Mouse (Mus musculus) bone marrow, adult 2 months (tissue): ENCODE data around the gene Kidins220. TPM values are rescaled to one million over a fixed set of nuclear protein-coding genes. Genes with fewer than 3 reads are reported as not detected.

Experiments used
- H3K27ac ChIP-seq: fragments of 200-500 bp; 2 replicates; pipeline ENCODE4 v1.5.1; 2012; ENCODE audit warnings: low read depth, mild to moderate bottlenecking, control low read depth, inconsistent platforms, low read length; ENCODE audit not compliant: control insufficient read depth, poor library complexity, insufficient read depth
- H3K4me1 ChIP-seq: fragments of 200-500 bp; 2 replicates; pipeline ENCODE4 v1.6.1; 2011; ENCODE audit warnings: low read length; ENCODE audit not compliant: control insufficient read depth, insufficient read depth
- H3K4me3 ChIP-seq: fragments of 200-500 bp; replicated peaks from 2 replicates; pipeline ENCODE3; 2011; ENCODE audit warnings: mild to moderate bottlenecking, low read depth, low read length, control low read depth; ENCODE audit not compliant: control insufficient read depth
- CTCF ChIP-seq: fragments of 200-500 bp; IDR thresholded peaks from 2 replicates; pipeline ENCODE4 v1.5.1; 2011; ENCODE audit warnings: low read length, control low read depth; ENCODE audit not compliant: control insufficient read depth, insufficient read depth
- POLR2A ChIP-seq: fragments of 200-500 bp; IDR thresholded peaks from 2 replicates; pipeline ENCODE4 v1.6.1; 2011; ENCODE audit warnings: low read depth, mild to moderate bottlenecking, control low read depth, low read length, borderline replicate concordance; ENCODE audit not compliant: control insufficient read depth
- WGBS: fragments of 180-500 bp; shearing (Covaris S2); methylation state at CpG from one replicate; pipeline ENCODE4 v1.1.7; 2018; 5-methylcytosine and 5-hydroxymethylcytosine counted together
- polyA plus RNA-seq: library from polyadenylated mRNA; stranded (reverse); fragments of >200 nt; gene quantifications from 2 replicates; pipeline ENCODE4 v1.2.4, GENCODE M21; 2011; ENCODE audit warnings: low replicate concordance; ENCODE audit not compliant: missing spikeins, insufficient read depth, insufficient read length

Kidins220 gene
- polyA plus RNA-seq, result 10.4 and 33.2 TPM in 2 replicates

GRCm38 (mm10) chr12:24974446-24975114 is at the start of gene Kidins220:
Gene Kidins220, plus strand, starts transcription at chr12:24974925.
- Histone ChIP-seq H3K27ac (peak within 1 kb of the TSS; percentile 79), H3K4me1 (peaks cover 2% of the 10 kb centered on the region), H3K4me3 (peak within 1 kb of the TSS; percentile 78)
- TF ChIP-seq POLR2A, result peak; percentile 97
- TF ChIP-seq CTCF, result peak; percentile 33; the same call in 1 of the 2 replicates
- WGBS, result 13% methylated on average over 29 of the region's 29 CpGs

- TF ChIP-seq POLR2A (no peak), CTCF (no peak)
- WGBS, result 85% methylated on average over 5 of the region's 5 CpGs
- Histone ChIP-seq H3K4me1 (peaks cover 1% of the 10 kb centered on the region; the same call in 1 of the 2 replicates), H3K4me3 (no peak overlapping the region), H3K27ac (no peak overlapping the region)
These were observed 49.4 kb upstream of the Kidins220 start for GRCm38 (mm10) chr12:24925276-24925675.

- no peak for TF ChIP-seq CTCF
- Histone ChIP-seq H3K4me1 (peaks cover 1% of the 10 kb centered on the region; the same call in 1 of the 2 replicates), H3K27ac (no peak overlapping the region), H3K4me3 (no peak overlapping the region)
- 81% methylated on average over 4 of the region's 4 CpGs for WGBS
These were observed 49.0 kb upstream of the Kidins220 start for GRCm38 (mm10) chr12:24925684-24926083.

- no peak overlapping the region for H3K4me3 ChIP-seq
- H3K4me1 ChIP-seq, result peaks cover 3% of the 10 kb centered on the region; the same call in 1 of the 2 replicates
- no peak overlapping the region for H3K27ac ChIP-seq
- 90% methylated on average over 18 of the region's 18 CpGs for WGBS
- TF ChIP-seq CTCF (no peak), POLR2A (no peak)
These were observed 46.5 kb upstream of the Kidins220 start for GRCm38 (mm10) chr12:24928051-24928748.

- WGBS, result 92% methylated on average over 7 of the region's 7 CpGs
- Histone ChIP-seq H3K27ac (no peak overlapping the region), H3K4me3 (no peak overlapping the region), H3K4me1 (peaks cover 1% of the 10 kb centered on the region; the same call in 1 of the 2 replicates)
- no peak for TF ChIP-seq POLR2A
- TF ChIP-seq CTCF, result no peak
These were observed 45.7 kb upstream of the Kidins220 start for GRCm38 (mm10) chr12:24929043-24929442.

- 82% methylated on average over 3 of the region's 3 CpGs for WGBS
These were observed 44.0 kb upstream of the Kidins220 start for GRCm38 (mm10) chr12:24930760-24931159.

GRCm38 (mm10) chr12:24932120-24932519 is 42.6 kb upstream of the Kidins220 start:
- TF ChIP-seq CTCF, result no peak
- TF ChIP-seq POLR2A, result no peak
- WGBS, result 90% methylated on average over 6 of the region's 6 CpGs
- Histone ChIP-seq H3K4me1 (peaks cover 1% of the 10 kb centered on the region; the same call in 1 of the 2 replicates), H3K27ac (no peak overlapping the region), H3K4me3 (no peak overlapping the region)

More at GRCm38 (mm10) chr12:24930760-24931159, 44.0 kb upstream of the Kidins220 start:
- Histone ChIP-seq H3K27ac (no peak overlapping the region), H3K4me3 (no peak overlapping the region), H3K4me1 (peaks cover 1% of the 10 kb centered on the region; the same call in 1 of the 2 replicates)
- TF ChIP-seq POLR2A (no peak), CTCF (no peak)

- Histone ChIP-seq H3K4me1 (peaks cover 1% of the 10 kb centered on the region; the same call in 1 of the 2 replicates), H3K27ac (no peak overlapping the region), H3K4me3 (no peak overlapping the region)
- 97% methylated on average over 1 of the region's 1 CpGs for WGBS
- TF ChIP-seq POLR2A (no peak), CTCF (no peak)
These were observed 41.4 kb upstream of the Kidins220 start for GRCm38 (mm10) chr12:24933206-24933775.
